Mouse (Mus musculus) liver, postnatal 0 days (tissue): Measurements from ENCODE around the gene Igfbp7.

ENCODE experiments used
- CTCF ChIP-seq: sonication (generic); IDR thresholded peaks from 2 replicates; pipeline ENCODE4 v1.5.1; 2016; ENCODE audit warnings: antibody characterized with exemption, low read depth
- EP300 ChIP-seq: IDR thresholded peaks from 2 replicates; pipeline ENCODE4 v1.6.1; 2016; ENCODE audit warnings: antibody characterized with exemption, low read depth, mild to moderate bottlenecking

GRCm38 (mm10) chr5:77314206-77314605 lies 93.6 kb downstream of the Igfbp7 start:
- TF ChIP-seq CTCF = 0 out of 2 replicates have a peak, but pooled peaks have one; percentile 3
- TF ChIP-seq EP300 = no peak
